Mouse (Mus musculus): ENCODE data around the gene Sgk1.
A peak's percentile ranks its signal among the peaks of the same experiment; 100 is the strongest.

The Sgk1 gene

DNA sequence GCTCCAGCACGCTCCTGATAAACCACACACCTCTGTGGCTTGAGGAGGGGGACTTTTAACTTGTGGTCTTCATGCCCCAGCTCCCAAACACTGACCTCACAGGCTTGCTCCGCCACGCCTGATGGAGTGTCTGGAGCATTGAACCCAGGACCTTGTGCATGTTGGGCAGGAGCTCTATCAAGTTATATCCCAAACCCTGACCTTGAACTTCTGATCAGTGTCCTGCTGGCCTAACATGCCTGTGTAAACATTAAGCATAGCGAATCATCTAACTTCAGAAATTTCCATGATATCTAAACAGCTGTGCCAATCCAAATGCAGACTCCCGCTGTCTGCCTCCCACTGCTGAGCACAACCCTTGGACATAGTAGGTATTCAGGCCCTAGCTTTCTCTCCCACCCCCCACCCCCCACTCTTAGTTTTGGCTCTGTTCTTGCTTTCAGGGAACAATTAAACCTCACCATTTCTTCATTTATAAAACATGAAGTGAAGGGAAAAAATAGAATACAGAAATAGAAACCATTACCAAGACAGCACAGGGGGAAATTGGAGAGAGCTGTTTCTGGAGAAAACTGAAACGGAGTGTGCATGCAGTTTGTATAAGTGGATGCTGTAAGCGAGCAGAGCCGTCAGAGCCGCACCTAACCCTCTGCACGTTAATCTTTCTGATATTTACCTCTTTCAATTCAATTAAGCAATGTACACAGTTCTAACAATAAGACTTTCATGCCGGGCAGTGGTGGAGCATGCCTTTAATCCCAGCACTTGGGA is 34.5 kb downstream of the Sgk1 start:
- DNase-seq (ENCODE audit: extremely low spot score, low read depth, low spot score), result no peak

DNA sequence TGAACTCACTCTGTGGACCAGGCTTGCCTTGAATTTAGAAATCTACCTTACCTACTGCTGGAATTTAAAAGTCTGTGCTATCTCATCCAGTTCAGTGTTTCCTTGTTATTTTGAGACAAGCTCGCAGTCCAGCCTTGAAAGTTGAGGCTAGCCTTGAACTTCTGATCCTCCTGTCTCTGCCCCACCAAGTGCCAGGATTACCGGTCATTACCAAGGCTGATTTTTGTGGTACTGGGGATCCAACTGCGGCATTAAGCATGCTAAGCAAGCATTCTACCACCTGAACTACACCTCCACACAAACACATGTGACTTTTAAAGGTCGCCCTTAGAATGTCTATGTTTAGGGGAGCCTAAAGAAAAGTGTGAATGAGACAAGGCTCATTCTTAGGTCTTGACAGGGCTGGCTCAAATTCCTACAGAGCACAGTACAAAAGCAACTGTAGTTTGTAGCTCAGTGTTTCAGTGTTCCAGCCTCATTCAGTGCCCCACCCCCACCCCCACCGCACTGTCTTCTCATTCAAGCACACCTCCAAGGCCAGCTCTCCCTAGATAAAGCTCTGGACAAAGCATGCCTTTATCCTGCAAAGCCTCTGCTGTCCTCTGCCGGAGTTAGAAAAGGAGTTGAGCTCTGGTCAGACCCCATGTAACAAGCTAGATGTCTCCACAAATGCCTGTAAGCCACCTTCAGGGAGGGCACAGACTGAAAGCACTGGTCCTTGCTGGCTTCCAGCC is 36.2 kb downstream of the Sgk1 start:
- DNase-seq (ENCODE audit: extremely low spot score, low read depth, low spot score), result no peak

DNA sequence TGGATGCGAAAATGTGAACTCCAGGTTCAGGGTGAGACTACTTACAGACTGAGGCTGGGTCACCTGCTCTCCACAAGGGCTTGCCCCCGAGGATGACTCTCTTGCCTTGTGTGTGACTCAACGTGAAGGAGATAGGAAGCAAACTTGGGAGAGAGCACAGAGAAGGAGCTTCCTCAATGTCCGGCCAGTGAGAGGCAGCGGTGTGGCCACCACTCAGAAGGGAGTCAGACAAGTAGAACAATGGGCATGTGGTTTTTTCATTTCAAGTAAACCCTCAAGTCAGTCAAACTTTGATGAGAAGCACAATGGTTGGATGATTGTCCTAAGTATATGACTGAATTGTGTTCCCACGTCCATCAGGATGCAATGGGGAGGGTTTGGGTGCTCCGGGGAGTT is 36.8 kb downstream of the Sgk1 start:
- no peak for DNase-seq (ENCODE audit: extremely low spot score, low read depth, low spot score)

DNA sequence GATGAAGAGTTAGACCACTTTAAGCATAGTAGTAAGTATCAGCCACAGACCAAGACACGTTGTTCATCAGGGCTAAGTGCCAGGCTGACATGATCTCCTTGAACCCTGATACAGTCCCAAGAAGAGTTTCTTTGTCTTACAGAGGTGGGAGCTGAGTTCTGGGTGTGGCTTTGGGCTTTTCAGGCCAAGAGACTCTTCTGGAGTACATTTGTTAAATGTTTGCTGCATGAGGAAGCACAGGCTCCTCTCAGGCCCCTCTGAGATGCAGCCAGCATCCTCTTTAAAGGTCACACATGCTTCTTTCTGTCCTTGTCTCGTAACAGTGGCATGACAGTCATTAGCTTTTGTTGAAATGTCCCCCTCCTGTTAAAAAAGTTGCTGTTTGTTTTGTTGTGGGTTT is 38.6 kb downstream of the Sgk1 start:
- DNase-seq (ENCODE audit: extremely low spot score, low read depth, low spot score), result no peak

DNA sequence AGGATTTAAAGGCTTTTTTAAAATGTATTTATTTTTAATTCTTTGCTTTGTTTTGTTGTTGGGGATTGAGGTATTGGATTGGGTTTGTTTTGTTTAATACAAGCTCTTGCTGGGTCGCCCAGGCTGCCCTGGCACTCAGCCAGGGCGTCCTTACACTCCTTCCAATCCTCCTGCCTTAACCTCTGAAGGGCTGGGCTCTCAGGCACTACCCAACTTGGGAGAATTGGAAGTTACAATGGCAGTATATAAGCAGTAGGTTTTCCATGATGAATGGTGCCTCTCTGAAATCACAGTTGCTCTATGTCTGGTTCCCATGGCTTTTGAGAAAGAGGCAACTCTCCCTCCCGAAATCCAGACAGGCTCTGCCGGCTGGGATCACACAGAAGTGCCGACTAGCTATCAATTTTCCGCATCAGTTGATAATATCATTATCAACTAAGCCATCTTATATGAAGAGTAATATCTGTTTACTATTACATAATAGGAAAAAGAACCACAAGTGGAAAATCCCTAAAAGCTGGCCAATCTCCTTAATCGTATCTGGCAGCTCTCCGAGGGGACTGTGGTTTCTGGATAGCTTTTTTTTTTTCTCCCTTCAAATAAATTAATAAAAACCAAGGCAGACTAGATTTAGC is 40.8 kb downstream of the Sgk1 start:
- DNase-seq (ENCODE audit: extremely low spot score, low read depth, low spot score), result no peak

DNA sequence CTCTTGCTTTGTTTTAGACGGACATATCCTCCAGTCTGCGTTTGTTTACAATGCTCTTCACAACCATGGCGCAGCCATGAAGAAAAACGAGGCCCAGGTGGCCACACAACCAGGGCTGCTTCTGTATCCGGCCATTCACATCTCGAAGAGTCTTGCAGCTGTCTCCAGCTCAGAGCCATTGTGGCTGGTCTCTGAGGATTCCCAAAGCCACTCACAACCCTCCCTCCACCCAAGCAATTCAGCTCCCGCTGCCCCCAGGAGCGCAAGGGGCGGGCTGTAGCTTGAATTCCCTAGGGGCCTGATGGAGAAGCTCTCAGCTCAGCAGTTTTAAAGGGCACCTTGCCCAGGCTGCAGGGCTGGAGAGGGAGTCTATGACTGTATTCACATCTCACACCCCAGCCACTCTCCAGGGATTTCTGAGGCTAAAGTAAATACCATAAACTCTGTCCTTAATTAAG is 41.5 kb downstream of the Sgk1 start:
- no peak for DNase-seq (ENCODE audit: extremely low spot score, low read depth, low spot score)

DNA sequence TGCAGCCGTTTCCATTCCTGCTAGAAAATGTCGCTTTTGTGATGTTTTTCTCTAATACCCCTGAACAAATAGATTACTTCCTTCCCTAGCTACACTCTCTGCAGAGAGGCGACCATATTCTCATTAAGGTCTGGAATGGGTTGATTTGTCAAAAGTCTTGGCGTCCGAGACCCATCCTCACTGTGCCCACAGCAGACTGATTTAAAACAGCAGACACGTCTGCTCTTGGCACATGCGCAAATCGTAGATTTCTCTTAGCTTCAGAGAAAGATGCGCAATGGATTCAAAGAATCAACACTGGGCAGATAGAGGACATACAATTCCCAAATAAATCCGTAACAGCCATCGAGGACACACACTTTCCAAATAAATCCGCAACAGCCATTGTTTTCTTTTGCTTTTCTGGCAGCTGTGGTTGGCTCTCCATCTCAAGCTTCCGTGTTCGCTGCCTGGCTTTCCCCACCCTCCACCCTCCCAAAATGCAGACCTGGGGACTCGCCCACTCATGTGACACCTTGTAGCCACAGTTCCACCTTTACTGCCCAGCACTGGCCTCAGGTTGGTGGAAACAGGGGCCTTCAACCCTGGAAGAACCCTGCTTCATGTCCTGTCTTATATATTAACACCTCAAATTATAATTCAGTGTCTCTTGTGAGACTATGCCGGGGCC is 42.2 kb downstream of the Sgk1 start:
- no peak for DNase-seq (ENCODE audit: extremely low spot score, low read depth, low spot score)

DNA sequence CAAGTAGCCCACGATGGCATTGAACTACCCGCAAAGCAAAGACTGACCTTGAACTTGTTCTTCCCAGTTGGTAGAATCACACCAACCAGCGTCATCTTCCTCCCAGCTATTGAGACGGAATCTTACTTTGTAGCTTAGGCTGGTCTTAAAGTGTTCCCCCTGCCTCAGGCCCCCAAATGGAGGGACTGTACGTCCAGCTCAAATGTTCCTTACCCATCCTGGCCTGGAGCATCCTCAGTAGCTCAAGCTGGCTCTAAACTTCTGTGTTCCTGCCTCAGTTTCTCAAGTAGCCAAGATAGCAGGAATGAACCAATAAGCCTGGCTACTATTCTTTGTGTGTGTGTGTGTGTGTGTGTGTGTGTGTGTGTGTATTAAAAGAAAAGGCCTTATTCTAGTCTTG is 45.0 kb downstream of the Sgk1 start:
- DNase-seq (ENCODE audit: extremely low spot score, low read depth, low spot score), result no peak

DNA sequence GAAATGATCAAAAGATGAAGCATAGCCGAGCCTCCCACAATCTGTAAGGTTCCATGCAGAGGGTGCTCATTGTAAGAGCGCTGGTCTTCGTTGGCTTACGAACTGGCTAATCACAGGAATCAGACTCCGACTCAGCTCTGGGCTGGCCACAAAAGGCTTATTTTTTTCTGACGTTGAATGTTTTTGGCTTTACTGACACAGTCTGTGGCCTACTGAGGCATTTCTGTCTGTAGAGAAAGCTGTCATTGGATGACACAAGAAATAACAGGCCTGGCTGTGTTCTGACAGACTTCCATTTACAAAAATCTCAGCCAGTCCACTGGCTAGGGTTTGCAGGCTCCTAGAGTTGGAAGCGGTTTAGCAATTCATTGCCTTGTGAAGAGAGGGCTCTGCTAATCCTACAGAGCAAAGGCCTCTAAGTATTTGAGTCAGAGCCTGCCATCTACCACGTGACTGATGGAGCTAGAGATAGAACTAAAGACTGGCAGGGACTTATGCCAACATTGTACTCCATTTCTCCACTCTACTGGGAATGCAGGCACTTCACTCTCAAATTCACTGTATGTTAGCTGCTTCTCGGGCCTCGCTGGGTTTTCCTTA is 48.9 kb downstream of the Sgk1 start:
- no peak for DNase-seq (ENCODE audit: extremely low spot score, low read depth, low spot score)

DNA sequence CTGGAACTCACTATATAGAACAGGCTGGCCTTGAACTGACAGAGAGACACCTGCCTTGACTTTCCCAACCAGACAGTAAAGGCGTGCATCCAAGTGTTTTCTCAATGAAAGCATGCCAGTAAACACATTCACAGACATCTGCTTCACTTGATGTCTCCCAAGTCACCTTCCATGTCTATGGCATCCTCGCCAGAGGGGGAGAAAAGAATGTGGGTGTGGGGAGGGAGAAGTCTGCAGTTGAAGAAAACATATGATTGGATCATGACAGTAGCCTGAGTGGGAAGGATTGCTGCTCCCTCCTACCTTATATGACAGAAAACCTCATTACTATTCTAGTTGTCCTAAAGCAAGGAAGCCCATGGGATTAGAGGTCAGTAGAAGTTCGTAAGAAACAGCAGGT is 50.8 kb downstream of the Sgk1 start:
- DNase-seq (ENCODE audit: extremely low spot score, low read depth, low spot score), result no peak

DNA sequence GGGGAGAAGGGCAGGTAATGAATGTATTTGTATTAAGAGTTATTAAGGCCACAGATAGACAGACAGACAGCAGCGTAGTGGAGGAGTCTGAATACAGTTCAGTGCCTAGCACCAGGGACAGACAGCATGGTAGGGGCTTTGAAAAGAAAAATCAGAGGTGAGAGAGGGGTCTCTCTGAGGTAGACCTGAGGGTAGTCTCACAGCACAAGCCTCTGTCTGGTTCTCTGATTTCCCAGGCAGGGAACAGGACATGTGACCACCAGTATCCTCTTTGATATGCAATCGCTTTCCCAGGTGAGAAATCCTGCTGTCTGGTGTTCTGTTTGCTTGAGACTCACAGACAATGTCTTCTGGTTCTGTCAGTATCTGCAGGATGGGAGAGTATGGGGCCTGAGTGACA is 52.8 kb downstream of the Sgk1 start:
- no peak for DNase-seq (ENCODE audit: extremely low spot score, low read depth, low spot score)

DNA sequence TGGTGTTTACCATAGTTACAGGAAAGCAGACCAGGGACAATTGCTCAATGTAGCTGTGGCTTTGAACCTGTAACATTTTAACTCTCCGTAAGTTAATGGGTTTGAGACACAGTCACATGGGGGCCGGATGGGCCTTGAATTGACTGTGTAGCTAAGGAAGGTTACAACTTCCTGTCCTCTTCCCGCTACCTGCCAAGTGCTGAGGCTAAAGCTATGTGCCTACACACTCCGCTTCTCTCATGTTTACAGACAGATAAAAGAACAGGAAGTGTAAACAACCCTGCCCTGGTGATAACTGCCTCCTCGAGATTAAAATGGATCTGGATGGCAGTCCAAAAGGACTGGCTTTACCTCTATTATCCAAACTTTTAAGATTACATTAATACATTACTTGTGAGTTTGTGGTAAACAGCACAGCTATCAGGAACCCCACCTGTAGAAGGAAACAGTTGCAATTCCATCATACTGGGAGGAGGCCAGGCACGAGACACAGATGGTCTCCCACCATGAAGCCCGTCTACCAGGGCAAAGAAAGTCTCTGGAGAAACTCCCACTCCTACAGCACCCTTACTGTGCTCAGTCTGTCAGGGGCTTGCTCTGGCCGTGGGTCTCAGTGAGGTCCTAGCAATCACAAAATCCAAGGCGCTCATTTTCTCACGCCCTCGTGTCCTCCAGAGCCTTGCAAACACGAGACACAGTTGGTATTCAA is 54.7 kb downstream of the Sgk1 start:
- no peak for DNase-seq (ENCODE audit: extremely low spot score, low read depth, low spot score)

DNA sequence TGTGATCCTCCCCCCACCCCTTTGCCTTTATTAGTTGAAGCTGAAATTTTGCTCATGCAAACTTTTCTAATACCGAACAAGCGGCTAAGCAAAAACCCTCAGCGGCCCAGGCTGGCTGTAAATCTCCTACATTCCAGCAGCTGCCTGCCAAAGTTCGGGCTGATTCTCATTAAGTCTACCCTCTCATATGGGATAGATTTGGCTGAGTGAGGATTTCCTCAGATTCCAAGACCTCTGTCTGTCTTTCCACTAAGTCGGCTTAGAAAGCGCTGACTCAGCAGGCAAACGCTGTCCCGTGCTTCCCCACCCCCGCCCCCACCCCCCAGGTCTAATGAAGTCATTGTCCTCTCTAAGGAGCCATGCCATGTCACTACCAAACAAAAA is 55.2 kb downstream of the Sgk1 start:
- DNase-seq (ENCODE audit: extremely low spot score, low read depth, low spot score), result peak; percentile 57

DNA sequence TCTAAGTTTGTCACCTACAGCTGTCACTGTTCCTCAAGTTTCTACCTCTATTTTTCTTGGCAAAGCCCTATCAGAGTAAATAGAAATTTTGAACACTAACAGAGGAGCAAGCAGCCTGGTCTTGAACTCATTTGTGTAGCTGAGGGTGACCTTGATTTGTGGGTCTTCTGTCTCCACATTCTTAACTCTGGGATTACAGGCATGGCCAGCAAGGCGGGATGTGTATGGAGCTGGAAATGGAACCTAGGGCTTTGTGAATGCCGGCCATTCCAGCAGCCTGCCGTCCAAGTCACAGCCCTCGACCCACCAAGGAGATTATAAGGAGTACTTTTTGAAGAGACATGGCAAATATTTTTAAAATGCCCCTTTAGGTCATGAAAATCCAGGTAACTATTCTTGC is 56.2 kb downstream of the Sgk1 start:
- DNase-seq (ENCODE audit: extremely low spot score, low read depth, low spot score), result no peak

DNA sequence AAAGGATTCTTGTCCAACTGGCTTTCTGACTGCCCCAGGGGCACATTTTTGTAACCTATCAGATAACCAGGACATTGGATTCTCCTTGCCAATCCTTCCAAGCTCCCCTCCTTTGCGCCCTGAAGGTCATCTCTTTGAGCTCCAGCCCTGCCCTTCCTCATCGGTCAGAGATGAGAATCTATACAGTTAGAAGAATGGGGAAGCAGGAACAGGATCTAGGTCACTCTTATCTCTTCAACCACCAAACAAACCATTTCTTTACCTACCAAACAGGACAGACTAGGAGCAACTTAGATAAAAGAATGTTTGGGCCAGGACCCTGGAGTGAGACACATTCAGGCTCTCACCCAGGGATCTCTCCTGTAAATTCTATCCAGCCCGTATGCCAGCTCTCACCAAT is 59.3 kb downstream of the Sgk1 start:
- no peak for DNase-seq (ENCODE audit: extremely low spot score, low read depth, low spot score)

DNA sequence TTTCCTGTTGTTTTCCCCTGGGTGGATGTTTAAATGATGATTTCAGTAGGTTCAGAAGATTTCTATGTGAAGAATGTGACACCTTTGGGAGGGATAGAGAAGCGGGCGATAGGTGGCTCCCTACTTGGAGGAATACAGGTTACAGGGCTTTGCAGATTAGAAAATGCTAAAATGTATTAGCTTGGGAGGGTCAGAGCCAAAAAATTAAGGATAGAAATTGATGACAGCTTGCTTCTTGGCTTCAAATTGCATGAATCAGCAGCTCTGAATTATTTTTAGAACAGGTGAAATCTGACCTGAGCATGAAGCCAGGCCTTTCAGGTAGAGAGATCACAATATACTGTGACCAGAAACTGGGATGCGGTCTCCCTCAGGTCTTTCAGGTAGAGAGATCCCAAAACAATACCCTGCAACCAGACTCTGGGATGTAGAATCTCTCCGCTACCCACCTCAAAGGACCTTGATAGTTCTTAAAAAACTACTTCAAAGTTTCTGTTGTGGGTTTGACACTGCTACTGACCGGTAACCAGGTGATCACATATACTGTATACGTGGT is 61.2 kb downstream of the Sgk1 start:
- DNase-seq (ENCODE audit: extremely low spot score, low read depth, low spot score), result no peak

DNA sequence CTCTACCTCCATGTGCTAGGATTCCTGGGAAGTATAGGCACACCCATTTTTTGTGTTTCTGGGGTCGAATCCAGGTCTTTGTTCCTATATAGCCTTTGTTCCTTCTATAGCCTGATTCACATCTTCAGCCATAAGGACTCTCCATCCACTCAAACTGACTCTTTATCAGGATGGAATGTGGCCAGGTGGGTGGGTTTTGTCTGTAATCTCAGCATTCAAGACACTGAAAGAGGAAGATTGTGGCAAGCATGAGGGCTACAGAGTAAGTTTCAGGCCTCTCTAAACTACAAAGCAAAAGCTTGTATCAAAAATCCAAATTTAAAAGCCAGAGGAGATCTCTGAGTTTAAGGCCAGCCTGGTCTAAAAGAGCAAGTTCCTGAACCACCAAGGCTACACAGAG is 63.2 kb downstream of the Sgk1 start:
- no peak for DNase-seq (ENCODE audit: extremely low spot score, low read depth, low spot score)

DNA sequence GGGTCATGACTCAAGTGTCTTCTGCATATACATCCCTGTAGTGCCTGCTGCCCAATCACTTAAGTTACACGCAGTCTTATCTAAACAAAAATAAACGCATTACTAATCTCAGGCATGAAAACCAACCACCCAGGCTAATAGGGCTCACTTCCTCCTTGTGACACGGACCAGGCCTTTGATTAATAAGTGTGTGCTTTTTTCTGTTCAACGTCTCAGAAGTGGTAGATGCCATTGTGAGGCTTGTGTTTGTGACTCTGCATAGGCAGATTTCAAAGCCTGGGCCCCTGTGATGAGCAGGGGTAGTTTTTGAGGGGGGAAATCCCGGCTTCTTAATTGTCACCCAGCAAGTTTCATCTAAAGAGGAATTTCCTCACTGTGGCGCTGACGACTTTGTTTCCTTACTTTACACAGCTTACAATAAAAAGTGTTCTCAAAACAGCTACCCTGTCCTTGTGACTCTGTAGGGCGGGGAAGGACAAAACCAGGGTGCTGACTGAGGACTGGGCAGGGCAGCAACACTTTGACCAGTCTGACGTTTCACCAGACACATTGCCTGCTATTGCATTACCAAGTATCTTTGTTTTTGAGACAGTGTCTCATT is 64.9 kb downstream of the Sgk1 start:
- DNase-seq (ENCODE audit: extremely low spot score, low read depth, low spot score), result no peak

DNA sequence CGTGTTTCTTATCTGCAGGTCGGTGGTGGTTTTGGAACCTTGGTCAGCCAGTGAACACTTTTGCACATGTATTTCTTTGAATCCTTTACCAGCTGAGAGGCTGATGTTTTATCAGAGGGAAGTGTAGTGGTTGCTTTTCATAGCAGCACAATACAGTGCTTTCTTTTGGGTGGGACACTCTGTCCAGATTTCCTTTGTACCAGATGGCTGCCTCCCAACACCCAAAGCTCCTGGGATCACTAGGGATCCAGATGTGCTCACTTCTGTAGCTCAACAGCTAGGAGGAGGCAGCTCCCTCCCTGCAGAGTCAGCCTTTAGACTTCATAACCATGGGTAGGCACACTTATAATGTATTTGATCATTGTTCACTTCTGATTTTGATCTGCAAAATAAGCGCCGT is 70.5 kb downstream of the Sgk1 start:
- no peak for DNase-seq (ENCODE audit: extremely low spot score, low read depth, low spot score)

DNA sequence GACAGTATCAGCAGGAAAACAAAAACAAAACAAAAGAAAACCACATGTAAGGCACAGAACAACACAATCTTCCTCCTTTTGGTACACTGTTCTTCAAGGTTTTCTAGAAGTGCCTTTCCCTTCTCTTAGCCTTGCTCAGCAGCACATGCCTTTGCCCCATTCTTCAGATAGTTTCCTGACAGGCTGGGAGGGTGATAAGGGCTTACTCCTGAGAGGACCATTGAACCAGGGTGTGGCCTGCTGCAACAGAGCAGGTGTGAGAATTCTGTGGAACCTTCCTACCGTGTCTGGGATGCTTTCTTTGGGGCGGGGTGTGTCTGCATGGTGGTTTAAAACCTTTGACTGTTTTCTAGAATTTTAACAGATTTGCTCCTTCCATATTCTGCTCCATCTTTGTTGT is 79.1 kb downstream of the Sgk1 start:
- DNase-seq (ENCODE audit: extremely low spot score, low read depth, low spot score), result no peak
